Mouse (Mus musculus) cerebellum, postnatal 25 days (tissue): ENCODE measurements at regions not wholly inside any gene's neighbourhood (a gene's known extent, or its start where the extent isn't known, plus 50 kb on each side); places are given as distances from the start of the nearest gene placed in this dataset.

Experiments used
- DNase-seq, 2 experiments: peaks; one replicate each; pipeline ENCODE4 v3.0.0; 2021; ENCODE audit warnings: mixed read lengths in 2 of 2

- no peak for DNase-seq
Observed at GRCm38 (mm10) chr7:119089931-119090330, 94.5 kb downstream of the Gpr139 start.

DNA sequence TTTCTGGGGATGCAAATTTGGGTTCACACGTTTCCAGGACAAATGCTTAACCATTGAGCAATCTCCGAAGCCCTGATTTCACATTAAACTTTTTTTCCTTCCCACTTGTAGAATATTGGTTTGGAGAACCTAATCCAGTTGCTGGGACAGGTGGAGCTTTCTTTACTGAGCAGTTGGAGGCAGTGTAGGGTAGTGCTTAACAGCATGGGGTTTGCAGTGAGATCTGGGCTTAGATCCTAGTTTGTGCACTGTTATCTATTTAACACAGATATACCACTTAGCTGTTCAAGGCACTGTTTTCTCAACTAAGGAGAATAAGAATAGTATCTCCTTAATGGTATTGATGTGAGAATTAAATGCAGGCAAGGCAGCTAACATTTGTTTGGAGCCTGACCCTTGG, 93.5 kb upstream of the Gprc5b start:
- DNase-seq: no peak

DNA sequence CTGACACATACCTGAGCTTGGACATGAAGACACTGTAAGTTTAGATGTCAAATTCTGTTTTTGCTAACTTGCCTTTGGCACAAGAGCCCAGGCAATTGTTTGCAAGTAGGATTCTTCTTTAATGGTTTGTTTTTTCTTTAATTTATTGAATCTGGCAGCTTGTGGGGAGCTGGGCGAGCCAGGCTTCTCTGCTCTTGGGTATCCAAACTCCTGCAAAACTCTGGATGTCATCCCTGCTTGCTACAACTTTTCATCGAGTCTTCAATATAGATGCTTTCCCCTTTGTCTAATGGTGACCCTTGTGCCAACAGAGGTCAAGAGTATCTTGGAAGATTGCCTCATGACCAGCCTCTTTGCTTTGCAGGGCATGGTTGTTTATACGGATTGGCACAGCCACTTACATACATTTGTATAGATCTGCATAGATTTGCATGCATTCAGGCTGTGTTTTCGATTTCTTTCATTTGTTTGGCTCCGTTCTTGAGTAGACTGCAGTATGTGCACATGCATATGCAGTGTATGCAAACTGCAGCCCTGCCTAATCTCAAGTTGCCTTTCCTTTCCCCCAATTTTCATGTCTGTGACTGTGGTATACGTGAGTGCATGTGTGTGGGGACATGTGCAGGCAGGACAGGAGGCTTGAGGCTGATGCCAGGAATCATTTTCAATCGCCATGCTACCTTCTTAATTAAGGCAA, 92.9 kb upstream of the Gprc5b start:
- DNase-seq: no peak

DNA sequence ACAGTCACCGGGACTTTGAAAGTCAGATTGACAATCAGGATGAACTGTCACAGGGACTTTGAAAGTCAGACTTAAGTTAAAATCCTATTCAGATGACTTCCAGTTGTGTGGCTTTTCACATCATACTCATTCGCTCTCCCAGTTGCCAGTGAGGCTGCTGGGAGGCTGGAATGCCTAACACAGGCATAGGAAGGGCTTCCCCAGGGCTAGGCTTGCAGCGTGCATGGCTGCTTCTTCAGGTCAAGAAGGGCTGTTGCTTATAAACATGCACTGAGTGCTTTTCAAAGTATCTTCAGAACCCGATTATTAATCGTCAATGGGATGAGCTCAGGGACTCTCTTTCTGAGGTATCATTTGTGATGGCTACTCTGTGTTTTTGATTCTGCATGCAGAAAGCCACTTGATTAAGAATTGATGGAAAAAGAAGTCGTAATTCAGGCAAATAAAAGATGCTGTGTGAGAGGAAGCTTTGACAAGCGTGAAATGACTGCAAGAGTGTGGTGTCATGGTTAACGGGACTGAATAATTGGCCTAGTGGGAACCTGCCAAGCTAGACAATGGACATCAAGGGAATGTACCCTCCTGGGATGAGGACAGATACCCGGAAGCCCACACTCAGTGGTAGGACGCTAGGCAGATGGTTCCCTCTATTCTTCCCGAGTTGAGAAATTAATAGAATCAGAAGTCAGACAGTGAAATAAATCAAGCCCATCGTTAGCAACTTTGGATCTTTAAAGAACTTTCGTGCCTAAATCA, 90.9 kb upstream of the Gprc5b start:
- no peak for DNase-seq

- DNase-seq: peak in 1 of 2 experiments; percentile 4
Observed at GRCm38 (mm10) chr7:119076712-119077619, 82.0 kb upstream of the Gprc5b start.

GRCm38 (mm10) chr7:119066026-119066425, 71.0 kb upstream of the Gprc5b start:
- no peak for DNase-seq
